Mouse (Mus musculus) CH12.LX (cell line): ENCODE data around the gene Frmd4a.

Experiments
- CHD2 ChIP-seq: IDR thresholded peaks from 2 replicates; pipeline ENCODE4 v1.6.1; 2011; ENCODE audit warnings: low read length, improper control_type of control experiment
- EP300 ChIP-seq: IDR thresholded peaks from 2 replicates; pipeline ENCODE4 v1.6.1; 2011; ENCODE audit warnings: low read length, improper control_type of control experiment
- POLR2A ChIP-seq: IDR thresholded peaks from 2 replicates; pipeline ENCODE4 v1.6.1; 2011; ENCODE audit warnings: low read depth, mild to moderate bottlenecking, improper control_type of control experiment, low read length

- TF ChIP-seq EP300: peak; percentile 77
- TF ChIP-seq CHD2: no peak
- TF ChIP-seq POLR2A: no peak
Observed at GRCm38 (mm10) chr2:4573386-4573785, 555.9 kb downstream of the Frmd4a start.
